Mouse (Mus musculus): ENCODE measurements at regions not wholly inside any gene's neighbourhood (a gene's known extent, or its start where the extent isn't known, plus 50 kb on each side); places are given as distances from the start of the nearest gene placed in this dataset.

- no peak for DNase-seq (ENCODE audit: low spot score in 2 of 2)
Measured at GRCm38 (mm10) chr8:40152451-40152850, 522.4 kb upstream of the Adam24 start.

GRCm38 (mm10) chr8:40186715-40187583 lies 487.9 kb upstream of the Adam24 start:
- no peak for DNase-seq (ENCODE audit: low spot score in 2 of 2)

DNA sequence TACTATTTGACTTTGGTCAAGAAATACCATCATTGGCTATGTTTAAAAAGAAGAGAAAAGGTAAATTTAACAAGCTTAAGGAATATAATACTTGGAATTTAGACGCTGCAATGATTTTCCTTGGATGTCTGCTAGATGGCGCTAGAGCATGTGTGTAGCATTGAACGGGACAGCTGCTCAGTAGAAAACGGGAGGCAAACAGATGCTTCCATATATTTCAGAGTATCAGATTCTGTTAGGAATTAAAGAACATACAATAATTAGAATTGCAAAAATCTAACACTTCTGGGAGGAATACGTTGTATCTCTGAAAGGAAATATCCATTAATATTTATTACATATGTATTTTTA lies 487.3 kb upstream of the Adam24 start:
- no peak for DNase-seq (ENCODE audit: low spot score in 2 of 2)

DNA sequence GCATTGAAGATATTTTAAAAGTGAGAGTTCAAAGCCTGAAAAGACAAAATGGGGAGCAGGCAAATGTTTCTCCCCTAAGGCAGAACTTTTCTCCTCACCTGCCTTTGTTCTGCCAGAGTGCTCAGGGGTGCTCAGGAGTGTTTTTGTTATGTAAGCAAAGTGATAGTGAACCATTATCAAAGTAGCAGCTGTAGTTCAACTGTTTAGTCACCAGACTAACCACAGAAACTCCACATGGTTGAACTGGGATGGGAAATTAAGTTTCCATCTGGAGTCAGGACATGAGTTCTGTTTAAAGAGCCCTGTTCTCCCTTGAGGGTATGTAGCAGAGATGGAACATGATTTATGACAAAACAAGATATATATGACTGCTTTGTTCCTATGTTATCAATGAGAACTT lies 482.6 kb upstream of the Adam24 start:
- DNase-seq (ENCODE audit: low spot score in 2 of 2): no peak

- no peak for DNase-seq (ENCODE audit: low spot score in 2 of 2)
Measured at GRCm38 (mm10) chr8:40193148-40193547, 481.7 kb upstream of the Adam24 start.

DNA sequence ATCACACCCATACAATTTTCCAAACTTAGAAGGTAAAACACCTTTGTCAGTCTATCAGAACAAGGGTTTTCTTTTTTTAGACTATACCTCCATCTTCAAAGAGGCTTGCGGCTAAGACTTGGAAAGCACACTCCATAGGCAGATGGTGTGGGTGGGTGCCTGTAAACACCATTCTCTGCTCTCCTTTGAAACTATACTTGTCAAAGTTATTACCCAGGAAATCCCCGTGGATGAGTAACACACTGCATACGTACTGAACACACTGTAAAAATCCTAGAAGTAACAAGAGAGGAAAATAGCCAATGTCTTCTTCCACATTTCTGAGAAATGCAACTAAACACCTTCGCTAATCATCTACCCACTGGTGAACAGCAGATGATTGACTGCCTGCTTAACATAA lies 464.0 kb upstream of the Adam24 start:
- DNase-seq (ENCODE audit: low spot score in 2 of 2): no peak

DNA sequence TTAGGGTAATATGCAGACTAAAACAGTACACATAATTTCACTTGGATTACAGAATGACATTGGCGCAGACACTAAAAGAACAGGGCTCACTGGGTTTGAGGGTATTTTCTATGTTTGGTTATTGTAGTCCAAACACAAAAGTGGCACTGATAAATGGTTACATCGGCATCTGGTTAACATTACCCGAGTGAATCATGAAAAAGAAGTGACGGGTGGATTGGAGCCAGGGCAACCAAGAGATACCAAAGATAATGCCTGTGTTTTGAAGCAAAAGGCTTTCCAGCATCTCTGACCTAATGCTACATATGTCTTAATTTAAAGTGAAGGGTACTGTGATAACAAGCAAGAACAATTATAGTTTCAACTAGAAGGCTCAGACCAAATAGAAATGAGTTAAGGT lies 451.4 kb upstream of the Adam24 start:
- no peak for DNase-seq (ENCODE audit: low spot score in 2 of 2)

DNA sequence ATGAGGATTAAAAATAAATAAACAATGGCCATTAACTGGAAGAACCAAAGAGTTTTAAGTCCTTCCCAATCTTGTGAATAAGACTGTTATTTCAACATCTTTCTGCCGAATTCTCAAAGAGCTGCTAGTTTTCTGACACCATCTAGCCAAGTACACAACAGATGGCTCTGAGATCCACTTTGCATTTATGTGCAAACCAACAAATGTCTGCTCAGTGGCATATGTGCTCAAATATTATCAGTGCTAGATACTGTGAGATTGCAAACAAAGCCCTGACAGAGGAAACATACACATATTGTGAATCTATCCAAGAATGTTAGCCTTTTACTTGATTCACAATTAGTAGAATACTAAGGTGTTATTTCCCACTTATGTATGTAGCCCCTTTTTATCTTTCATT lies 447.6 kb upstream of the Adam24 start:
- DNase-seq (ENCODE audit: low spot score in 2 of 2): no peak

Measured in adrenal gland, postnatal 4 days (tissue).